Mouse (Mus musculus) heart, postnatal 0 days (tissue): ENCODE measurements around the gene March7. TPM values are rescaled to one million over a fixed set of nuclear protein-coding genes. Genes with fewer than 3 reads are reported as not detected.

Source experiments
- ATAC-seq: fragments of 200-750 bp; cut with Nextera tagmentation; 2 replicates; pipeline ENCODE4 v1.8.0; 2017; ENCODE audit warnings: low read depth, moderate number of reproducible peaks, moderate library complexity; ENCODE audit not compliant: insufficient read depth
- DNase-seq: peaks from one replicate; pipeline ENCODE4 v3.0.0-alpha.2; 2016; ENCODE audit warnings: low spot score
- H3K27ac ChIP-seq: fragments of 300-500 bp; sonication (generic); 2 replicates; pipeline ENCODE4 v1.5.1; 2014; ENCODE audit warnings: low read depth, mild to moderate bottlenecking
- H3K27me3 ChIP-seq: fragments of 300-500 bp; sonication (generic); 2 replicates; pipeline ENCODE4 v1.6.1; 2014; ENCODE audit warnings: low read length, mixed read lengths; ENCODE audit not compliant: control insufficient read depth, insufficient read depth
- H3K36me3 ChIP-seq: fragments of 300-500 bp; sonication (generic); replicated peaks from 2 replicates; pipeline ENCODE4 v1.6.1; 2014; ENCODE audit warnings: low read length, mixed read lengths; ENCODE audit not compliant: control insufficient read depth, insufficient read depth
- H3K4me1 ChIP-seq: fragments of 300-500 bp; sonication (generic); 2 replicates; pipeline ENCODE4 v1.6.1; 2014; ENCODE audit warnings: antibody characterized with exemption; ENCODE audit not compliant: control insufficient read depth, insufficient read depth
- H3K4me2 ChIP-seq: fragments of 300-500 bp; sonication (generic); 2 replicates; pipeline ENCODE4 v1.6.1; 2014; ENCODE audit warnings: low read depth, mild to moderate bottlenecking, low read length, moderate library complexity
- H3K4me3 ChIP-seq: fragments of 300-500 bp; sonication (generic); 2 replicates; pipeline ENCODE4 v1.5.1; 2014; ENCODE audit warnings: low read depth, low read length
- H3K9ac ChIP-seq: fragments of 300-500 bp; sonication (generic); replicated peaks from 2 replicates; pipeline ENCODE4 v1.6.1; 2014; ENCODE audit warnings: low read depth, low read length, mixed read lengths
- H3K9me3 ChIP-seq: fragments of 300-500 bp; sonication (generic); replicated peaks from 2 replicates; pipeline ENCODE4 v1.6.1; 2016; ENCODE audit warnings: low read length; ENCODE audit not compliant: control insufficient read depth
- CTCF ChIP-seq: IDR thresholded peaks from 2 replicates; pipeline ENCODE4 v1.5.1; 2016; ENCODE audit warnings: antibody characterized with exemption, control low read depth, low read depth
- EP300 ChIP-seq: IDR thresholded peaks from 2 replicates; pipeline ENCODE4 v1.6.1; 2016; ENCODE audit warnings: antibody characterized with exemption, low read depth
- WGBS: fragments of 180-500 bp; shearing (Covaris S2); extraction: QIAGEN DNeasy Blood & Tissue Kit; methylation state at CpG from one replicate; pipeline ENCODE4 v1.1.7; 2014; 5-methylcytosine and 5-hydroxymethylcytosine counted together
- polyA plus RNA-seq: library from polyadenylated mRNA; unstranded; fragments of >200 nt; fragmentation: Nextera tagmentation; extraction: Ambion mirVana; gene quantifications from 2 replicates; pipeline ENCODE4 v1.2.1, GENCODE M21; 2015
- total RNA-seq: library from RNA; depleted of rRNA; stranded (reverse); fragments of >200 nt; gene quantifications from 2 replicates; pipeline ENCODE4 v1.2.3, GENCODE M21; 2014; ENCODE audit warnings: low replicate concordance

Gene March7
- total and polyA plus RNA-seq, 2 experiments from 2014 or later, result 43.5 to 61.5 TPM

DNA sequence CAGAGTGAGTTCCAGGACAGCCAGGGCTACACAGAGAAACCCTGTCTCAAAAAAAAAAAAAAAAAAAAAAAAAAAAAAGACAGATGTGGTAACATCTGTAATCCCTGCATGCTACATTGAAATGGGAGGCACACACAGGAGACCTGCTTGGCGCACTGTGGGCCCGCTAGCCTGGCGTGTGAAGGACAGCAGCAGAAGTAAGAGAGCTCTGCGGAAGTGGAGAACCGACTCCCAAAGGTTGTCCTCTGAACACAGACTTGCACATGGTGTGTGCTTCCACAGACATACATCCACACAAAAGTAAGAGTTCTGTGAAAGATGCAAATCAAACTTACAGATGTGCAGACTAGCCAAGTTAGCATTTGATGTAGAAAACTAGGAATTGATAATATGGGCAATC lies 49.5 kb downstream of the March7 start:
- no peak overlapping the region for H3K27ac ChIP-seq
- no peak overlapping the region for H3K4me2 ChIP-seq
- DNase-seq (no peak), ATAC-seq (no peak)
- H3K4me3 ChIP-seq, result no peak overlapping the region
- no peaks in the 10 kb centered on the region for H3K36me3 ChIP-seq
- no peak overlapping the region for H3K9ac ChIP-seq
- H3K9me3 ChIP-seq, result 0 out of 2 replicates have a peak, but pooled peaks cover 3% of the 10 kb centered on the region
- H3K27me3 ChIP-seq, result no peaks in the 10 kb centered on the region
- H3K4me1 ChIP-seq, result no peaks in the 10 kb centered on the region
- WGBS, result 97% methylated on average over 5 of the region's 5 CpGs
- TF ChIP-seq CTCF (no peak), EP300 (no peak)

DNA sequence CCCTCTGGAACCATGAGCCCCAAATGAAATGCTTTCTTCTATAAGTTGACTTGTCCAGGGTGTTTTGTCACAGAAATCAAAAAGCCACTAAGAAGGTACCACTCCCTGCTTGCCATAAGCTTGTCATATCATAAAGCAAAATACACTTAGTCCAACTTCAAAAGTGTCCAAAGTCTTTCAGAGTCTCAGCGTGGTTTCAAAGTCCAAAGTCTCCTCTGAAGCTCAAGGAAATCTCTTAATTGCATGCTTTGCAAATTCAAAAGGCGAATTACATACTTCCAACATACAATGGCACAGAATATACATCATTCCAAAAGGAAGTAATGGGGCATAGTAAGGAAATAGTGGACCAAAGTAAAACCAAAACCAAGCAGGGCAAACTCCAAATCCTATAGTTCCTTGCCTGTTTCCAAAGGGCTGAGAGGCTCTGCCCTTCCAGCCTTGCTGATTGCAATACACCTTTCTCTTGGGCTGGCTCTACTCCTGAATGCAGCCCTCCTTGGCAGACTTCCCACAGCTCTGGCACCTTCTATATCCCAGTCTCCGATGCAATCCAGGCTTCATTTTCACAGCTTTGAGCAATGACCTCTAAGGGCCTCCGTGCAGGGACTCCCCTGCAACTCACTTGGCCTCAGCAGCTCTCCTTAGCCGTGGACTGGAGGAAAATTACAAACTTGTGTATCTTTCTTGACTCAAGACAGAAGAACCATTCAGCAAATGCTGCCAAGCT lies 51.1 kb downstream of the March7 start:
- Histone ChIP-seq H3K4me1 (no peaks in the 10 kb centered on the region), H3K4me2 (no peak overlapping the region), H3K27ac (no peak overlapping the region), H3K27me3 (no peaks in the 10 kb centered on the region), H3K36me3 (no peaks in the 10 kb centered on the region), H3K4me3 (no peak overlapping the region), H3K9ac (no peak overlapping the region), H3K9me3 (0 out of 2 replicates have a peak, but pooled peaks cover 3% of the 10 kb centered on the region)
- no peak for DNase-seq
- 0 out of 2 replicates have a peak, but pooled peaks have one; percentile 49 for ATAC-seq
- WGBS, result 63% methylated on average over 5 of the region's 5 CpGs
- TF ChIP-seq CTCF, result no peak
- TF ChIP-seq EP300, result no peak

DNA sequence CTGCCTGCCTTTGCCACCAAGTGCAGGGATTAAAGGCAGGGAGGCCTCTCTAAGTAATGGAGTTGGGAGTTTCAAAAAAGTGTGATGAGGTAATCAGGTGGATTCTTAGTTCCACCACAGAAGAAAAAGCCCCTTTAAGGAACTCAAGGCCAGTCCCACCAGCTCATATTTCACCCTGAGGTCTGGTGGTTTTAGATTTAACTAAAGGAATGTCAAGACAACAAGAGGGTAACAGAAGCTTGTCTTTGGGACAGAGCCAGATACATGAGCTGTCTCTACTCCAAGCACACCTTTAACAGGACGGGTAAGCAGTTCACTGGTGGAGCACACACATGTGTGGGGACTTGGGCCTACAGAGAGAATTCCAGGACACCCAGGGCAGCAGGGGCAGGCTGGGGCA lies 57.9 kb downstream of the March7 start:
- peak; percentile 8; the same call in 1 of the 2 replicates for ATAC-seq
- Histone ChIP-seq H3K36me3 (no peaks in the 10 kb centered on the region), H3K4me2 (no peak overlapping the region), H3K4me3 (no peak overlapping the region), H3K27me3 (no peaks in the 10 kb centered on the region), H3K9ac (no peak overlapping the region), H3K9me3 (no peaks in the 10 kb centered on the region), H3K27ac (no peak overlapping the region), H3K4me1 (no peaks in the 10 kb centered on the region)
- DNase-seq, result no peak
- TF ChIP-seq EP300 (no peak), CTCF (no peak)
- WGBS, result 50% methylated on average over 1 of the region's 1 CpGs

DNA sequence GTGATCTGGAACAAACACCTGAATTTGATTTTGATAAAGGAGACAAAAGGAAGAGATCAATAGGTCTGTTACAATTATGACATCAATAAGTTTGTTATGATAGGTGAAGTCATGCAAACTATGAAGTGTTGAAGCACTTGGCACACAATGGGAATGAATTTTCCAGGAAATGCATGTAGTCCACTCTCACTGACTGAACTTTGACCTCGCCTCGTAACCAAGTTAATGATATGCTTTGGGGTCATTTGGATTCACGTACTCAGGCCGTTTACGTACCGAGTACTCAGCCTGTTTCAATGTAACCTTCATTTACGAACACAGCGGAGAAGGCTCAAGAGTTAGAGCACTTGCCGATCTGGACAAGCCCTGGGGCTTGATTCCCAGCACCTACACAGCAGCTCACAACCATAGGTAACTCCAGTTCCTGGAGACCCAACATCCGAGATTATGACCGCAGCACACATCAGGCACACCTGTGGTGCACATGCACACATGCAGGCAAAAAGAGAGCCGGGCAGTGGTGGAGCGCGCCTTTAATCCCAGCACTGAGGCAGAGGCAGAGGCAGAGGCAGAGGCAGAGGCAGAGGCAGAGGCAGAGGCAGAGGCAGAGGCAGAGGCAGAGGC lies 60.3 kb downstream of the March7 start:
- H3K4me3 ChIP-seq, result no peak overlapping the region
- no peak for TF ChIP-seq CTCF
- no peak for TF ChIP-seq EP300
- H3K9ac ChIP-seq, result no peak overlapping the region
- H3K27me3 ChIP-seq, result no peaks in the 10 kb centered on the region
- H3K36me3 ChIP-seq, result no peaks in the 10 kb centered on the region
- no peak overlapping the region for H3K4me2 ChIP-seq
- no peak overlapping the region for H3K27ac ChIP-seq
- 91% methylated on average over 14 of the region's 14 CpGs for WGBS
- no peaks in the 10 kb centered on the region for H3K9me3 ChIP-seq
- no peaks in the 10 kb centered on the region for H3K4me1 ChIP-seq
- ATAC-seq (no peak), DNase-seq (no peak)

- TF ChIP-seq EP300 (no peak), CTCF (no peak)
- H3K4me3 ChIP-seq, result no peak overlapping the region
- ATAC-seq, result no peak
- no peak for DNase-seq
- 89% methylated on average over 4 of the region's 4 CpGs for WGBS
- H3K9me3 ChIP-seq, result no peaks in the 10 kb centered on the region
- H3K4me2 ChIP-seq, result no peak overlapping the region
- H3K36me3 ChIP-seq, result no peaks in the 10 kb centered on the region
- H3K27ac ChIP-seq, result no peak overlapping the region
- H3K9ac ChIP-seq, result no peak overlapping the region
- H3K4me1 ChIP-seq, result 0 out of 2 replicates have a peak, but pooled peaks cover 3% of the 10 kb centered on the region
- no peaks in the 10 kb centered on the region for H3K27me3 ChIP-seq
Measured at GRCm38 (mm10) chr2:60278627-60279026, 68.9 kb downstream of the March7 start.
